ENCODE assay signal across 22 mouse cellular contexts in the genomic region with DNA sequence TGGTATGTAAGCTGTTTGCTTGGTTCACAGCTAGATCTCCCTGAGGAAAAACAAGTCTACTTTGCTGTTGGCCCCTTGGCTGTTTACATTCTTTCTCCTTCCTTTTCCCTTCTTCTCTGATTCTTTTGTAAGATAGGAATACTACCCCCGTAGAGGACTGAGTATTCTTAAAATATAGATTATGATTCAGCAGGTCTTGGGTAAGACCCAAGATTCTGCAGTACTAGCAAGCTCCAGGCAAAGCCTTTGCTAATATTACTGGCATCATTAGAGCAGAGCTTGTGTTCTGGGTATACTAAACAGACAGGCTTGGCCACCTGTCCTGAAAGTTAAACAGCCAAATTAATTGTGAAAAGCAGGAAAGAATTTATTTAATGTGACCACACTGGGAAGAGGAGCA. TPM values are rescaled to one million over a fixed set of nuclear protein-coding genes. Genes with fewer than 3 reads are reported as not detected.
A peak's percentile ranks its signal among the peaks of the same experiment; 100 is the strongest.
DNase-seq lines count a peak whose midpoint lies in the region; ATAC-seq and TF ChIP-seq lines count a peak whose summit lies in the region.
"Had no signal": no experiment of that assay in that cellular context is flagged by ENCODE, and none has a peak within 500 bp of the region (broad histone marks: within the 10 kb centered on the region; RNA-seq: fewer than 3 reads in every experiment).

No protein-coding gene starts in this region.

- H3K27ac ChIP-seq in cortical plate, adult 2 months (ENCODE audit: insufficient read depth, low read length): peak overlapping the region; percentile 46; the same call in 1 of the 2 replicates
- H3K27ac ChIP-seq: embryonic facial prominence, embryonic 10.5 days; forebrain, embryonic 15.5 days; heart, embryonic 13.5 days; hindbrain, embryonic 12.5 days; hindbrain, postnatal 0 days had no signal

- peaks cover 3% of the 10 kb centered on the region for H3K4me1 ChIP-seq in cortical plate, adult 2 months (ENCODE audit: control insufficient read depth, insufficient read depth, low read length)
- H3K4me1 ChIP-seq: embryonic facial prominence, embryonic 10.5 days; forebrain, embryonic 15.5 days; heart, embryonic 13.5 days; hindbrain, embryonic 12.5 days had no signal

- no peak for DNase-seq in frontal cortex, postnatal 10 days (ENCODE audit: low spot score in 2 of 2)
- DNase-seq in NIH3T3 (ENCODE audit: low read depth): peak; percentile 81
- DNase-seq in left cerebral cortex, postnatal 4 days: no peak
- no peak for DNase-seq in left cerebral cortex, adult 18-20 months (ENCODE audit: low spot score in 2 of 2)
- DNase-seq in adrenal gland, postnatal 10 days: no peak
- DNase-seq: adrenal gland, postnatal 25 days; cerebellum, adult 18-20 months; cerebellum, adult 9-11 months; cerebellum, postnatal 36 days; gastrocnemius, postnatal 36 days; heart, adult 11 months; heart, postnatal 36 days; kidney, adult 11 months; kidney, adult 9 months had no signal

- no peak for TF ChIP-seq CTCF in cortical plate, adult 2 months (IDR thresholded peaks at IDR 0.05; ENCODE audit: extremely low read depth, insufficient read depth, low read length)

- no peak overlapping the region for H3K4me3 ChIP-seq in cortical plate, adult 2 months (ENCODE audit: insufficient read depth, low read length)
- H3K4me3 ChIP-seq: embryonic facial prominence, embryonic 10.5 days; erythroblast, embryonic 14.5 days; forebrain, embryonic 15.5 days; heart, embryonic 13.5 days; hindbrain, embryonic 12.5 days had no signal

- no peak for TF ChIP-seq POLR2A in cortical plate, adult 2 months (IDR thresholded peaks at IDR 0.05; ENCODE audit: extremely low read depth, insufficient read depth, low read length)

- intact Hi-C loops in left cerebral cortex, postnatal 4 days (cut with DNase I): no loop called here

- ATAC-seq in frontal cortex, adult (ENCODE audit: low TSS enrichment): peak; percentile 65
- ATAC-seq: forebrain, embryonic 15.5 days; hindbrain, postnatal 0 days had no signal

RNA-seq across cellular contexts. Expression of gene Phkb, which starts 21.6 kb away (rescaled TPM):
- 26.9 and 27.1 TPM in 2 replicates for polyA plus RNA-seq in cortical plate, adult 2 months (2012; rRNA removed)
- 10 to 100 TPM; 22.3 TPM for total RNA-seq in left cerebral cortex, postnatal 4 days (2021)
- 10 to 100 TPM; 42.0 to 43.9 TPM for total RNA-seq in left cerebral cortex, adult 18-20 months (2021)
- total RNA-seq in adrenal gland, postnatal 10 days (2021): 10 to 100 TPM; 32.3 to 40.3 TPM

RNA-seq across cellular contexts. Expression of gene Itfg1, which starts 21.7 kb away (rescaled TPM):
- 67.4 and 72.5 TPM in 2 replicates for polyA plus RNA-seq in cortical plate, adult 2 months (2012; rRNA removed)
- total RNA-seq in left cerebral cortex, postnatal 4 days (2021): 100 to 1,000 TPM; 168 to 178 TPM
- total RNA-seq in left cerebral cortex, adult 18-20 months (2021): 100 to 1,000 TPM; 172 to 183 TPM
- 10 to 100 TPM; 47.5 to 55.6 TPM for total RNA-seq in adrenal gland, postnatal 10 days (2021)
